Mouse (Mus musculus) limb, embryonic 11.5 days (tissue): ENCODE measurements around the gene Csrp1. TPM values are rescaled to one million over a fixed set of nuclear protein-coding genes. Genes with fewer than 3 reads are reported as not detected.

Source experiments
- ATAC-seq: fragments of 200-750 bp; cut with Nextera tagmentation; 2 replicates; pipeline ENCODE4 v1.8.0; 2017; ENCODE audit warnings: low read depth; ENCODE audit not compliant: insufficient number of reproducible peaks, low FRiP score, low TSS enrichment
- DNase-seq: peaks from one replicate; pipeline ENCODE4 v3.0.0-alpha.2; 2015; ENCODE audit warnings: low spot score
- H3K27ac ChIP-seq: fragments of 300-500 bp; sonication (generic); replicated peaks from 2 replicates; pipeline ENCODE4 v1.5.1; 2014; ENCODE audit warnings: low read depth, mild to moderate bottlenecking, low read length
- H3K27me3 ChIP-seq: fragments of 300-500 bp; sonication (generic); 2 replicates; pipeline ENCODE4 v1.6.1; 2014; ENCODE audit warnings: mild to moderate bottlenecking, low read length, mixed read lengths; ENCODE audit not compliant: control insufficient read depth, insufficient read depth
- H3K36me3 ChIP-seq: fragments of 300-500 bp; sonication (generic); 2 replicates; pipeline ENCODE4 v1.6.1; 2014; ENCODE audit warnings: mild to moderate bottlenecking, low read length, moderate library complexity, mixed read lengths; ENCODE audit not compliant: control insufficient read depth, insufficient read depth
- H3K4me1 ChIP-seq: fragments of 300-500 bp; sonication (generic); 2 replicates; pipeline ENCODE4 v1.6.1; 2014; ENCODE audit warnings: low read length, mixed read lengths; ENCODE audit not compliant: control insufficient read depth, insufficient read depth
- H3K4me2 ChIP-seq: fragments of 300-500 bp; sonication (generic); 2 replicates; pipeline ENCODE4 v1.6.1; 2014; ENCODE audit warnings: low read depth, mild to moderate bottlenecking, moderate library complexity; ENCODE audit not compliant: severe bottlenecking
- H3K4me3 ChIP-seq: fragments of 300-500 bp; sonication (generic); 2 replicates; pipeline ENCODE4 v1.5.1; 2014; ENCODE audit warnings: low read depth, low read length
- H3K9ac ChIP-seq: fragments of 300-500 bp; sonication (generic); 2 replicates; pipeline ENCODE4 v1.6.1; 2014; ENCODE audit warnings: mild to moderate bottlenecking, low read length
- H3K9me3 ChIP-seq: fragments of 300-500 bp; sonication (generic); 2 replicates; pipeline ENCODE4 v1.6.1; 2016; ENCODE audit warnings: low read length; ENCODE audit not compliant: control insufficient read depth
- WGBS: fragments of 180-500 bp; shearing (Covaris S2); extraction: QIAGEN DNeasy Blood & Tissue Kit; methylation state at CpG from one replicate; pipeline ENCODE4 v1.1.7; 2014; 5-methylcytosine and 5-hydroxymethylcytosine counted together
- polyA plus RNA-seq: library from polyadenylated mRNA; unstranded; fragments of >200 nt; fragmentation: Nextera tagmentation; extraction: Ambion mirVana; gene quantifications from 2 replicates; pipeline ENCODE4 v1.2.1, GENCODE M21; 2014

Gene Csrp1
- polyA plus RNA-seq = 50.5 and 51.2 TPM in 2 replicates

DNA sequence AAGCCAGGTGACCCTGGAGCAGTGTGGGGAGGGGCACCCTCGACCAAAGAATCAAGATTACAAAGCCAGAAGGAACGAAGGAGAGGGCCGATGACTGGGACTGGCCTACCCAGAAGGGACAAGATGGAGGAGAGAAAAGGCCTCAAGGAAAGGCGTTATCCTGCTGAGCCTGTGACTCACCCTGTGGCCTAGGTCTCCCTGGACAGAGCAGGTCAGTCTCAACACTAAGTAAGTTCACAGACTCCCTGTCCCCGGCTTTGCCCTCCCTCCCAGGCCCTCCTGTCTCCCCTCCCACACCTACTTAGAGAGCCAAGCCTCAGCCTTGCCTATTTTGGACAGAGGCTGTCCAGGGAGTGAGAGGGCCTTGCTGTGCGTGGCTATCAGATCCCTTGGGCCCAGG is at the start of gene Csrp1:
TSS of gene Csrp1 (plus strand) at position 79 of the 400 bp plus-strand sequence.
- Histone ChIP-seq H3K9ac (no peak within 1 kb of the TSS), H3K27ac (no peak within 1 kb of the TSS), H3K4me3 (no peak within 1 kb of the TSS), H3K27me3 (no peaks in the 10 kb centered on the region), H3K4me2 (no peak within 1 kb of the TSS), H3K9me3 (no peaks in the 10 kb centered on the region), H3K4me1 (no peaks in the 10 kb centered on the region), H3K36me3 (no peaks in the 10 kb centered on the region)
- DNase-seq (no peak), ATAC-seq (no peak)
- 72% methylated on average over 6 of the region's 6 CpGs for WGBS

GRCm38 (mm10) chr1:135670397-135671130 is 49.3 kb upstream of the Csrp1 start:
- Histone ChIP-seq H3K4me2 (no peak overlapping the region), H3K4me3 (no peak overlapping the region), H3K27ac (no peak overlapping the region), H3K36me3 (no peaks in the 10 kb centered on the region), H3K9ac (no peak overlapping the region), H3K27me3 (no peaks in the 10 kb centered on the region), H3K9me3 (no peaks in the 10 kb centered on the region), H3K4me1 (peaks cover 16% of the 10 kb centered on the region)
- peak; percentile 27; the same call in 1 of the 2 replicates for ATAC-seq
- DNase-seq = peak; percentile 88
- WGBS = 12% methylated on average over 13 of the region's 13 CpGs

DNA sequence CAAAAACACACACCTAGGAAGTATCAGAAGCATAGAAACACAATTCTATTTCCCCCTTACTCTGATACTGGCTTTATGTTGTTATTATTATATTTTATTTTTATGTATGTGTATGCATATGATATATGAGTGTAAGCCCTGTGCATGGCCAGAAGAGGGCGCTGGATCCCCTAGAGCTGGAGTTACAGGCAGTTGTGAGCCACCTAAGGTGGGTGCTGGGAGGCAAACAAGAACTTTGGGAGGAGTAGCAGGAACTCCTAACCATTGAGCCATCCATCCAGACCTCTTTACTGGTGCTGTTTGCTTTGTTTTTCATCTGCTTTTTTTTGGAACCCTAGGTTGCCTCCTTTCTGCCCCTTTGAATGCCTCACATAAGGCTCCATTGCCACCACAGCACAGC is 48.5 kb upstream of the Csrp1 start:
- Histone ChIP-seq H3K4me3 (no peak overlapping the region), H3K4me2 (no peak overlapping the region), H3K9ac (no peak overlapping the region), H3K27me3 (no peaks in the 10 kb centered on the region), H3K9me3 (no peaks in the 10 kb centered on the region), H3K27ac (no peak overlapping the region), H3K4me1 (peaks cover 16% of the 10 kb centered on the region), H3K36me3 (no peaks in the 10 kb centered on the region)
- 37% methylated on average over 1 of the region's 1 CpGs for WGBS
- ATAC-seq = no peak
- DNase-seq = no peak

- no peaks in the 10 kb centered on the region for H3K9me3 ChIP-seq
- no peaks in the 10 kb centered on the region for H3K27me3 ChIP-seq
- WGBS = 76% methylated on average over 8 of the region's 8 CpGs
- no peak for DNase-seq
- ATAC-seq = no peak
- no peak overlapping the region for H3K9ac ChIP-seq
- no peaks in the 10 kb centered on the region for H3K36me3 ChIP-seq
- H3K4me3 ChIP-seq = no peak overlapping the region
- H3K27ac ChIP-seq = no peak overlapping the region
- H3K4me2 ChIP-seq = no peak overlapping the region
- peaks cover 16% of the 10 kb centered on the region for H3K4me1 ChIP-seq
Observed at GRCm38 (mm10) chr1:135671956-135672355, 47.9 kb upstream of the Csrp1 start.

DNA sequence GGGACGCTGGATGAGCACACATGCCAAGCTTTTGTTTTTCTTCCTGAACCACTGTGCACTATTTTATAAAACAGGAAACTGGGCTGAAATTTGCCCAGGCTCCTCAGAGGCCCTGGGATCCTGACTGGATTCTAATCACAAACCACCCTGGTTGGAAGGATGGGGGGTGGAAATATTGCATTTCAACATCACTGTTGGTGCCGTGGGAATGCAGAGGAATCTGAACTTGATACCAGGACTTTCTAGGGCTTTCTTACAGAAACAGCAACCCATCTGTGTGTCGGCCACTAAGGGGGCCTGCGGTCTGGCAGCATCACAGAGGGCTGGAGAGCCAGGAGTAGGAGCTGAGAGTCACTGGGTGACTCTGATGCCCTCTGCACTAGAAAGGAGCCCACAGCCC is 47.5 kb upstream of the Csrp1 start:
- no peak overlapping the region for H3K27ac ChIP-seq
- DNase-seq = no peak

DNA sequence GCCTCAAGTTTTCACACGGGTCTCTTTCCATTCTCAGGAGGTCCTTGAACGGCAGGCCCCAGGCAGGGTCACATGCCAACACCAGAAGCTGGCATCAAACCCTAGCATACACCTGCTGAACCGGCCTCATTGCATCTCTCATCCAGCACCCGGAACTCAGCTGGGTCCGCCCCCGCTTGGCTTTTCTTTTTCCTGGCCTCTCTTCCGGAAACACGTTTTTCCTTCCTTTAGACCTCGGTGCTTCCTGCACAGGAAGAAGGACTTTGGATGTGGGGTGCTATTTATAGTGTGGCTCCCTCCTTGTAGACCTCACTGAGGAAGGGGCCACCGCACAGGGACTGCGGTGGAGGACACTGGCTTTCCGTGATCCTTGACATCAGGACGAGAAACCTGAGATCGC is 46.4 kb upstream of the Csrp1 start:
- H3K4me2 ChIP-seq = no peak overlapping the region
- 84% methylated on average over 14 of the region's 14 CpGs for WGBS
- no peak for DNase-seq
- ATAC-seq = no peak
- no peak overlapping the region for H3K9ac ChIP-seq
- peaks cover 16% of the 10 kb centered on the region for H3K4me1 ChIP-seq
- H3K4me3 ChIP-seq = no peak overlapping the region
- no peaks in the 10 kb centered on the region for H3K36me3 ChIP-seq
- H3K27ac ChIP-seq = no peak overlapping the region
- H3K9me3 ChIP-seq = no peaks in the 10 kb centered on the region
- H3K27me3 ChIP-seq = no peaks in the 10 kb centered on the region

More for the DNA sequence above, 47.5 kb upstream of the Csrp1 start:
- Histone ChIP-seq H3K9ac (no peak overlapping the region), H3K4me3 (no peak overlapping the region), H3K27me3 (no peaks in the 10 kb centered on the region), H3K4me2 (no peak overlapping the region), H3K4me1 (peaks cover 16% of the 10 kb centered on the region), H3K9me3 (no peaks in the 10 kb centered on the region), H3K36me3 (no peaks in the 10 kb centered on the region)
- whole genome bisulfite sequencing = 83% methylated on average over 4 of the region's 4 CpGs
- no peak for ATAC-seq

DNA sequence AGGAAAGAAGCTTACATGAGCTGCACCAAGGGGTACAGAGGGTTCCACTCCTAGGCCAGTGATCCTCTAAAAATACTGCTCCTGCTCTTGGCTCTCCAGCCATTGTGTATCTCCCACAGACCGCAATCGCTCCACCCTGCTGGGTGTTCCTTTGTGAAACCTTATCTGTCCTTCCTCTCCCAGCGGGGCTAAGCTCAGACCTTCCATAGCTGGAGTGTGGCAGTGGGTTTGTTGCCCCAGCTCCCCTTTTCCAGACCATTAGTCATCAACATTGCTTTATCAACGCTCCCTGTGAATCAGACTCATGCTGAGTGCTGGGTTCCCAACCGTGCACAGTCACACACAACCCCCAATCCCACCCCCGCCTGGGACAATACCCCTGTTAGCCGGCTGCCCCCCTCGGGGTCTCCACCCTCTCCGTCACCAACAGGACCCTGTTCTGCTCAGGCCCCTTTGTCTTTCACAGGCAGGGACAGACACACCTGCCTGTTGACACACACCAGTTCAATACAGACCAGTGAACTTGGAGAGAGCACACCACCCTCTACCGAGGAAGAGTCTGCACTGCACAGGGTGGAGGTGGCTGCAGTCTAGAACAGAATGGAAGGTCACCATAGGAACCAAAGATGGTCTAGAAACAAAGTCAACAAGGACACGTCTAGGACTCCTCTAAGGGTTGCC is 44.3 kb upstream of the Csrp1 start:
- Histone ChIP-seq H3K27me3 (no peaks in the 10 kb centered on the region), H3K9ac (no peak overlapping the region), H3K4me2 (peak overlapping the region; percentile 10; the same call in 1 of the 2 replicates), H3K36me3 (no peaks in the 10 kb centered on the region), H3K4me1 (no peaks in the 10 kb centered on the region), H3K4me3 (no peak overlapping the region), H3K9me3 (no peaks in the 10 kb centered on the region), H3K27ac (no peak overlapping the region)
- no peak for DNase-seq
- 62% methylated on average over 11 of the region's 11 CpGs for WGBS
- 0 out of 2 replicates have a peak, but pooled peaks have one; percentile 35 for ATAC-seq

- 88% methylated on average over 10 of the region's 10 CpGs for WGBS
- no peak for ATAC-seq
- H3K4me2 ChIP-seq = no peak overlapping the region
- H3K36me3 ChIP-seq = no peaks in the 10 kb centered on the region
- no peak overlapping the region for H3K4me3 ChIP-seq
- H3K27ac ChIP-seq = no peak overlapping the region
- H3K9me3 ChIP-seq = no peaks in the 10 kb centered on the region
- no peak for DNase-seq
- no peak overlapping the region for H3K9ac ChIP-seq
- no peaks in the 10 kb centered on the region for H3K4me1 ChIP-seq
- H3K27me3 ChIP-seq = no peaks in the 10 kb centered on the region
Observed at GRCm38 (mm10) chr1:135676247-135676646, 43.6 kb upstream of the Csrp1 start.
